Mouse (Mus musculus) liver, embryonic 14.5 days (tissue): ENCODE measurements around the gene Vps26c. TPM values are rescaled to one million over a fixed set of nuclear protein-coding genes. Genes with fewer than 3 reads are reported as not detected.

ENCODE experiments used
- ATAC-seq: fragments of 200-750 bp; cut with Nextera tagmentation; 2 replicates; pipeline ENCODE4 v1.8.0; 2017; ENCODE audit warnings: moderate number of reproducible peaks, mild to moderate bottlenecking, moderate library complexity; ENCODE audit not compliant: insufficient read depth
- DNase-seq, 3 experiments: peaks; one replicate each; pipeline ENCODE4 v3.0.0-alpha.2; 2012 to 2013; ENCODE audit warnings: low read depth in 3 of 3, low spot score in 3 of 3
- H3K27ac ChIP-seq: fragments of 300-500 bp; sonication (generic); 2 replicates; pipeline ENCODE4 v1.5.1; 2014; ENCODE audit warnings: moderate library complexity, mild to moderate bottlenecking, control low read depth, inconsistent platforms
- H3K27me3 ChIP-seq: fragments of 300-500 bp; sonication (generic); 2 replicates; pipeline ENCODE4 v1.6.1; 2014; ENCODE audit warnings: mild to moderate bottlenecking, low read length, moderate library complexity; ENCODE audit not compliant: control insufficient read depth, insufficient read depth
- H3K36me3 ChIP-seq: fragments of 300-500 bp; sonication (generic); replicated peaks from 2 replicates; pipeline ENCODE4 v1.6.1; 2014; ENCODE audit warnings: low read depth; ENCODE audit not compliant: control insufficient read depth, insufficient read depth
- H3K4me1 ChIP-seq, 2 experiments: fragments of 200-500 bp in 1 of 2; fragments of 300-500 bp in 1 of 2; sonication (generic) in 1 of 2; replicated peaks; 2 replicates each; pipeline ENCODE4 v1.6.1; 2012 to 2014; ENCODE audit warnings: antibody characterized with exemption in 1 of 2, inconsistent platforms in 1 of 2, low read length in 1 of 2; ENCODE audit not compliant: control insufficient read depth in 2 of 2, insufficient read depth in 2 of 2
- H3K4me2 ChIP-seq: fragments of 300-500 bp; sonication (generic); 2 replicates; pipeline ENCODE4 v1.6.1; 2014; ENCODE audit warnings: low read depth, mild to moderate bottlenecking, control low read depth, moderate library complexity
- H3K4me3 ChIP-seq, 2 experiments: fragments of 200-500 bp in 1 of 2; fragments of 300-500 bp in 1 of 2; sonication (generic) in 1 of 2; 2 replicates each; pipeline ENCODE4 v1.5.1; 2012 to 2014; ENCODE audit warnings: low read depth in 2 of 2, low read length in 2 of 2, mild to moderate bottlenecking in 2 of 2, control low read depth in 1 of 2, inconsistent platforms in 1 of 2, moderate library complexity in 1 of 2; ENCODE audit not compliant: insufficient read depth in 1 of 2
- H3K9ac ChIP-seq: fragments of 300-500 bp; sonication (generic); replicated peaks from 2 replicates; pipeline ENCODE4 v1.6.1; 2014; ENCODE audit warnings: mild to moderate bottlenecking, control low read depth, moderate library complexity
- H3K9me3 ChIP-seq: fragments of 300-500 bp; sonication (generic); 2 replicates; pipeline ENCODE4 v1.6.1; 2016; ENCODE audit warnings: low read length, mixed read lengths; ENCODE audit not compliant: control insufficient read depth
- CTCF ChIP-seq: IDR thresholded peaks from 2 replicates; pipeline ENCODE4 v1.5.1; 2016; ENCODE audit warnings: antibody characterized with exemption, low read depth, control low read depth
- EP300 ChIP-seq: IDR thresholded peaks from 2 replicates; pipeline ENCODE4 v1.6.1; 2016; ENCODE audit warnings: antibody characterized with exemption, low read depth
- WGBS: fragments of 180-500 bp; shearing (Covaris S2); extraction: QIAGEN DNeasy Blood & Tissue Kit; methylation state at CpG from one replicate; pipeline ENCODE4 v1.1.7; 2014; ENCODE audit not compliant: insufficient replicate concordance; 5-methylcytosine and 5-hydroxymethylcytosine counted together
- polyA plus RNA-seq, 2 experiments: library from polyadenylated mRNA; depleted of rRNA in 1 of 2; stranded (reverse) in 1 of 2; unstranded in 1 of 2; fragments of >200 nt; fragmentation: Nextera tagmentation in 1 of 2; extraction: Ambion mirVana in 1 of 2; gene quantifications; 2 replicates each; pipeline versions ENCODE4 v1.2.1 to v1.2.3; 2012 to 2014

Gene Vps26c
- polyA plus RNA-seq, 2 experiments, result 13.3 to 18.3 TPM

DNA sequence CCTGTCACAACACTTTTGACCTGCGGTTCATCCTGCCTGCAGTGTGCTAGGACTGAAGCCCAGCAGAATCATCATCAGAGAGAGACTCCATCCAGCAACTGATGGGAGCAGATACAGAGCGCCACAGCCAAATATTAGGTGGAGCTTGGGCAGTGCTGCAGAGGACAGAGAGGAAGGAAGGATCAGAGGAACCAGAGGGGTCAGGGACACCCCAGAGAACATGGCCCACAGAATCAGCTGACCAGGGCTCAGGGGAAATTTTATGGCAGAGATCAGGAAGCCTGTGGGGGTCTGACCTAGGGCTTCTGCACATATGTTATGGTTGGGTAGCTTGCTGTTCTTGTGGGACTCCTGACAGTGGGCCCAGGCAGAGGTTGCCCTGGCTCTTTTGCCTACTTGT is 9.0 kb downstream of the Vps26c start:
- Histone ChIP-seq H3K9ac (no peak overlapping the region), H3K9me3 (no peaks in the 10 kb centered on the region), H3K27ac (no peak overlapping the region), H3K4me2 (no peak overlapping the region), H3K4me3 (no peak overlapping the region), H3K27me3 (no peaks in the 10 kb centered on the region), H3K36me3 (no peaks in the 10 kb centered on the region), H3K4me1 (peaks cover 0 to 21% of the 10 kb centered on the region in 2 experiments; a peak in 2 of 4 replicates)
- no peak for TF ChIP-seq CTCF
- TF ChIP-seq EP300, result no peak
- DNase-seq, result no peak
- WGBS, result 80% methylated on average over 2 of the region's 2 CpGs
- ATAC-seq, result no peak

GRCm38 (mm10) chr16:94509983-94510382 is 16.6 kb downstream of the Vps26c start:
- H3K36me3 ChIP-seq, result peaks cover 4% of the 10 kb centered on the region
- H3K4me2 ChIP-seq, result no peak overlapping the region
- no peak overlapping the region for H3K9ac ChIP-seq
- H3K27me3 ChIP-seq, result no peaks in the 10 kb centered on the region
- DNase-seq (no peak), ATAC-seq (no peak)
- WGBS, result 53% methylated on average over 2 of the region's 2 CpGs
- no peaks in the 10 kb centered on the region for H3K9me3 ChIP-seq
- no peak overlapping the region for H3K27ac ChIP-seq
- H3K4me1 ChIP-seq, result peaks cover 0 to 3% of the 10 kb centered on the region in 2 experiments; a peak in 1 of 4 replicates
- TF ChIP-seq EP300 (no peak), CTCF (no peak)
- no peak overlapping the region for H3K4me3 ChIP-seq

DNA sequence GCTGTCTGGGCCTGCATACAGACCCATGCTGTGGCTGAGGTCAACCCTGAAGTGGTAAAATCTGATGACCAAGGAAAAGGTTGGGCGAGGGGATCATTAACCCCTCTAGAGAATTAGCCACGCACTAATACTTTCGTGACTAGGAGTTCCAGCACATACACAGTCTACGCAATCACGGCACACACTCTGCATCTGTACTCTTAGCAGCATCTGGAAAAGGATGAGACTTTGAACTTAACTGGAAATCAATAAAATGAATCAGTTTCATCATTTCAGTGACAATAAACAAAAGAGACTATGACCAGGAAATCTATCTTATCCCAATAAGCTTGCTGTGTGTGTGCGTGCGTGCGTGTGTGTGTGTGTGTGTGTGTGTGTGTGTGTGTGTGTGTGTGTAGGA is 17.9 kb downstream of the Vps26c start:
- H3K4me1 ChIP-seq, result peaks cover 0 to 3% of the 10 kb centered on the region in 2 experiments; a peak in 1 of 4 replicates
- H3K4me3 ChIP-seq, result no peak overlapping the region
- DNase-seq (no peak), ATAC-seq (0 out of 2 replicates have a peak, but pooled peaks have one; percentile 19)
- H3K27ac ChIP-seq, result no peak overlapping the region
- WGBS, result 84% methylated on average over 8 of the region's 8 CpGs
- H3K27me3 ChIP-seq, result no peaks in the 10 kb centered on the region
- no peak for TF ChIP-seq CTCF
- H3K4me2 ChIP-seq, result no peak overlapping the region
- no peak overlapping the region for H3K9ac ChIP-seq
- peaks cover 4% of the 10 kb centered on the region for H3K36me3 ChIP-seq
- H3K9me3 ChIP-seq, result no peaks in the 10 kb centered on the region

GRCm38 (mm10) chr16:94507071-94507470 is 19.6 kb downstream of the Vps26c start:
- no peak overlapping the region for H3K27ac ChIP-seq
- peaks cover 4% of the 10 kb centered on the region for H3K36me3 ChIP-seq
- H3K4me1 ChIP-seq, result peaks cover 0 to 3% of the 10 kb centered on the region in 2 experiments; a peak in 1 of 4 replicates
- H3K9ac ChIP-seq, result no peak overlapping the region
- 77% methylated on average over 2 of the region's 2 CpGs for WGBS
- H3K27me3 ChIP-seq, result no peaks in the 10 kb centered on the region
- no peak overlapping the region for H3K4me2 ChIP-seq
- TF ChIP-seq CTCF (no peak), EP300 (no peak)
- DNase-seq, result no peak
- ATAC-seq, result no peak
- no peaks in the 10 kb centered on the region for H3K9me3 ChIP-seq
- H3K4me3 ChIP-seq, result no peak overlapping the region

DNA sequence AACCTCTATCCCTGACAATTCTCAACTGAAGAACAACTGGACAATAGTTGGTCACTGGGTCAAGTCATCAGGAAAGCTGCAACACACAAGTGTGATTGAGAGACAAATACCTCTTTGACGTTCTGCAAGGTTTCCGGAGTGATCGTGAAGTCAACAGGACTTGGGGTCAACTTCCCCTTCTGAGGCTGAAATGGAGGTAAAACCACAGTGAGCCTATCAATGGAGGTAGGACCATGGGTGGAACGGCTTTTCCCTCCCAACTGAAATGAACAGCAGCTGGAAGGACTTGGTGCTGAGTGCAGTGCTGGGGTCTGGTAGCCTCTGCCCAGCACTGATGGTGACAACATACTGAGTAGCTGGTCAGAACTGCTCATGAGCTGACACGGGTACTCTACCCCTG is 22.4 kb downstream of the Vps26c start:
- no peak for DNase-seq
- Histone ChIP-seq H3K4me3 (no peak overlapping the region), H3K4me1 (peaks cover 0 to 3% of the 10 kb centered on the region in 2 experiments; a peak in 1 of 4 replicates), H3K36me3 (no peaks in the 10 kb centered on the region; the same call in none of the 2 replicates), H3K9ac (no peak overlapping the region), H3K4me2 (no peak overlapping the region), H3K27me3 (no peaks in the 10 kb centered on the region), H3K9me3 (no peaks in the 10 kb centered on the region), H3K27ac (no peak overlapping the region)
- no peak for TF ChIP-seq CTCF
- ATAC-seq, result no peak
- 23% methylated on average over 5 of the region's 5 CpGs for WGBS
